Mouse (Mus musculus) lung, adult 2 months (tissue): Measurements from ENCODE around the gene Dusp13.

ENCODE experiments used
- CTCF ChIP-seq: fragments of 200-500 bp; IDR thresholded peaks from 2 replicates; pipeline ENCODE4 v1.5.1; 2011; ENCODE audit warnings: mild to moderate bottlenecking, low read length, control low read depth; ENCODE audit not compliant: insufficient read depth
- POLR2A ChIP-seq: fragments of 200-500 bp; IDR thresholded peaks from 2 replicates; pipeline ENCODE4 v1.6.1; 2011; ENCODE audit warnings: low read depth, mild to moderate bottlenecking, control low read depth, low read length, borderline replicate concordance; ENCODE audit errors: extremely low read depth

DNA sequence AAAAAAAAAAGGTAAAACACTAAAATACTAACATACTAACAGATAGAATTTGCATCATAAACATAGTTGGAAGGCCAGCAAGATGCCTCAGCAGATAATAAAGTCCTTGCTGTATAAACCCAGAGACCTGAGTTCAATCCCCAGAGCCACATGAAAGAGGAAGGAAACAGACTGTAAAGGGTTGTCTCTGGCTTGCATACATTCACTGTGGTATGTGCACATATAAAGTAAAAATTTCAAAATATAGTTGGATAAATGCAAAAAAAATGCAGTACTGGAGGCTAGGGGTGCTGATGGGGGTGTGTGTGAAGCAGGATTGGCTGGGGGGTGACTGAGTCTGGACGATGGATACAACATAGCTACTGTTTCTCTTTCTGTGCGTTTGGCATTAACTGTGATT is 45.5 kb downstream of the Dusp13 start:
- TF ChIP-seq CTCF (no peak), POLR2A (no peak)
